Mouse (Mus musculus) CD8-positive naive resting alpha-beta T cell, adult 57 days (primary cell): ENCODE data around the gene Acbd4. TPM values are rescaled to one million over a fixed set of nuclear protein-coding genes. Genes with fewer than 3 reads are reported as not detected.

Source experiments
- total RNA-seq: library from RNA; stranded (reverse); gene quantifications from one replicate; pipeline ENCODE4 v1.2.4, GENCODE M21; 2023

Gene Acbd4
- 41.5 TPM for total RNA-seq

GRCm38 (mm10) chr11:103101481-103101865 is at the start of gene Acbd4, which contains the start of gene Plcd3:
Gene Acbd4 (plus strand): TSS chr11:103101682.
Gene Plcd3 (minus strand): TSS chr11:103101658.

GRCm38 (mm10) chr11:103116008-103116818 is 14.7 kb downstream of the Acbd4 start, which contains the start of gene Hexim1:
Gene Hexim1 (plus strand): TSS chr11:103116231.

GRCm38 (mm10) chr11:103131701-103132575 is 30.5 kb downstream of the Acbd4 start, which contains the start of gene Hexim2:
Gene Hexim2 (plus strand): TSS chr11:103132429.

Other genes with a start within 250 kb of the Acbd4 start
- 149 TPM for gene Eftud2, start 220.7 kb upstream of the Acbd4 start, total RNA-seq
- gene Ccdc103, start 220.5 kb upstream of the Acbd4 start, total RNA-seq, result not detected
- gene Fam187a, start 216.5 kb upstream of the Acbd4 start, total RNA-seq, result not detected
- gene Gfap, start 200.8 kb upstream of the Acbd4 start, total RNA-seq, result not detected
- 0.24 TPM for gene Kif18b, start 176.6 kb upstream of the Acbd4 start, total RNA-seq
- not detected for gene C1ql1, start 155.0 kb upstream of the Acbd4 start, total RNA-seq
- 63.5 TPM for gene Nmt1, start 73.5 kb upstream of the Acbd4 start, total RNA-seq
- gene Dcakd, start 73.3 kb upstream of the Acbd4 start, total RNA-seq, result 15.8 TPM
- not detected for gene Plcd3, start within 50 bp of the Acbd4 start, total RNA-seq
- 129 TPM for gene Hexim1, start 14.5 kb downstream of the Acbd4 start, total RNA-seq
- gene Hexim2, start 30.7 kb downstream of the Acbd4 start, total RNA-seq, result 1.7 TPM
- 392 TPM for gene Fmnl1, start 69.4 kb downstream of the Acbd4 start, total RNA-seq
- not detected for gene 1700023F06Rik, start 106.9 kb downstream of the Acbd4 start, total RNA-seq
- not detected for gene Spata32, start 116.8 kb downstream of the Acbd4 start, total RNA-seq
- 69.7 TPM for gene Map3k14, start 165.8 kb downstream of the Acbd4 start, total RNA-seq